In genomic region chr2:31953687-31954086, GRCm38 (mm10) we compare ENCODE assay signal across 18 mouse cellular contexts. TPM values are rescaled to one million over a fixed set of nuclear protein-coding genes. Genes with fewer than 3 reads are reported as not detected.
DNase-seq lines count a peak whose midpoint lies in the region; ATAC-seq and TF ChIP-seq lines count a peak whose summit lies in the region.
"Had no signal": no experiment of that assay in that cellular context is flagged by ENCODE, and none has a peak within 500 bp of the region (broad histone marks: within the 10 kb centered on the region; RNA-seq: fewer than 3 reads in every experiment).

No protein-coding gene starts in this region.

- peak; percentile 84 for ATAC-seq in heart, postnatal 0 days (ENCODE audit: insufficient read depth, low read depth)
- ATAC-seq: liver, embryonic 12.5 days had no signal

- H3K9me3 ChIP-seq in heart, postnatal 0 days (replicated peaks; ENCODE audit: control insufficient read depth, low read length), result no peaks in the 10 kb centered on the region
- H3K9me3 ChIP-seq: hindbrain, embryonic 15.5 days; liver, embryonic 12.5 days; megakaryocyte, embryonic 14.5 days; neural tube, embryonic 15.5 days had no signal

- H3K27me3 ChIP-seq in heart, postnatal 0 days (ENCODE audit: control insufficient read depth, insufficient read depth, low read length), result no peaks in the 10 kb centered on the region
- H3K27me3 ChIP-seq: hindbrain, embryonic 15.5 days had no signal

- H3K36me3 ChIP-seq in heart, postnatal 0 days (replicated peaks; ENCODE audit: control insufficient read depth, insufficient read depth, low read length), result no peaks in the 10 kb centered on the region
- H3K36me3 ChIP-seq: hindbrain, embryonic 15.5 days; liver, embryonic 12.5 days; neural tube, embryonic 15.5 days had no signal

- DNase-seq in embryo, embryonic 10.5 days (ENCODE audit: low spot score), result peak; percentile 8
- no peak for DNase-seq in embryo, embryonic 10 days (ENCODE audit: low spot score)
- peak; percentile 79 for DNase-seq in kidney, adult 11 months
- no peak for DNase-seq in kidney, adult 18-20 months
- peak; percentile 55 for DNase-seq in heart, postnatal 0 days (ENCODE audit: low spot score)
- DNase-seq in kidney, postnatal 10 days, result peak; percentile 72
- no peak for DNase-seq in left cerebral cortex, adult 9 months (ENCODE audit: low spot score in 2 of 2)
- no peak for DNase-seq in left cerebral cortex, adult 18-20 months (ENCODE audit: low spot score in 2 of 2)
- DNase-seq: adrenal gland, adult 8-10 months; cerebellum, adult 2 months; gastrocnemius, postnatal 36 days; right cerebral cortex, adult 18-20 months; thymus, postnatal 4 days had no signal

- WGBS in heart, postnatal 0 days, result 30% methylated on average over 8 of the region's 8 CpGs

- peak overlapping the region; percentile 87 for H3K27ac ChIP-seq in heart, postnatal 0 days (ENCODE audit: low read depth)
- H3K27ac ChIP-seq: hindbrain, embryonic 15.5 days; liver, embryonic 12.5 days; neural tube, embryonic 15.5 days had no signal

- TF ChIP-seq EP300 in heart, postnatal 0 days (IDR thresholded peaks at IDR 0.05; ENCODE audit: low read depth), result no peak

- no peak overlapping the region for H3K4me3 ChIP-seq in heart, postnatal 0 days (ENCODE audit: low read depth, low read length)
- H3K4me3 ChIP-seq: hindbrain, embryonic 15.5 days; liver, embryonic 12.5 days; megakaryocyte, embryonic 14.5 days; neural tube, embryonic 15.5 days had no signal

- H3K4me1 ChIP-seq in heart, postnatal 0 days (ENCODE audit: control insufficient read depth, insufficient read depth), result peaks cover 15% of the 10 kb centered on the region; the same call in 1 of the 2 replicates

- H3K9ac ChIP-seq in heart, postnatal 0 days (replicated peaks; ENCODE audit: low read depth, low read length), result no peak overlapping the region
- H3K9ac ChIP-seq: hindbrain, embryonic 15.5 days; liver, embryonic 12.5 days; neural tube, embryonic 15.5 days had no signal

- H3K4me2 ChIP-seq in heart, postnatal 0 days (ENCODE audit: low read depth, low read length), result no peak overlapping the region
- H3K4me2 ChIP-seq: hindbrain, embryonic 15.5 days; liver, embryonic 12.5 days; neural tube, embryonic 15.5 days had no signal

- no peak for TF ChIP-seq CTCF in heart, postnatal 0 days (IDR thresholded peaks at IDR 0.05; ENCODE audit: low read depth)

RNA-seq across cellular contexts. Expression of gene Aif1l, which starts 3.7 kb away (rescaled TPM):
- 21.6 and 35.9 TPM in 2 replicates for total RNA-seq in heart, postnatal 0 days (2014; rRNA removed; ENCODE audit: low replicate concordance)
- 36.5 and 37.4 TPM in 2 replicates for polyA plus RNA-seq in heart, postnatal 0 days (2015; fragmentation: Nextera tagmentation; extraction: Ambion mirVana)
- total RNA-seq in left cerebral cortex, adult 18-20 months (2021), result 1 to 10 TPM; 4.8 to 5.2 TPM
- total RNA-seq: monocyte, adult 5-6 weeks had no signal

RNA-seq across cellular contexts. Expression of gene Nup214, which starts 20.5 kb away (rescaled TPM):
- 17.3 and 17.7 TPM in 2 replicates for total RNA-seq in heart, postnatal 0 days (2014; rRNA removed; ENCODE audit: low replicate concordance)
- 35.7 and 37.9 TPM in 2 replicates for polyA plus RNA-seq in heart, postnatal 0 days (2015; fragmentation: Nextera tagmentation; extraction: Ambion mirVana)
- 10 to 100 TPM; 54.4 to 56.3 TPM for total RNA-seq in left cerebral cortex, adult 18-20 months (2021)

Comparison
In these comparisons a context has a peak if more than half of its experiments do, and no peak if none do; other contexts are left out.
1. DNase-seq: peak in embryo, embryonic 10.5 days (single experiment), kidney, adult 11 months (single experiment), heart, postnatal 0 days (single experiment) and kidney, postnatal 10 days (single experiment); none in embryo, embryonic 10 days (single experiment), kidney, adult 18-20 months (single experiment), left cerebral cortex, adult 9 months (0 of 2) and left cerebral cortex, adult 18-20 months (0 of 2).